Mouse (Mus musculus): ENCODE measurements around the gene Grik4.

Gene Grik4

GRCm38 (mm10) chr9:42578511-42578910 lies 365.8 kb downstream of the Grik4 start:
- no peak for DNase-seq (ENCODE audit: low read depth, low spot score)

- DNase-seq (ENCODE audit: low read depth, low spot score) = no peak
These were observed 366.2 kb downstream of the Grik4 start for GRCm38 (mm10) chr9:42578106-42578505.

- DNase-seq (ENCODE audit: low read depth, low spot score) = no peak
These were observed 370.5 kb downstream of the Grik4 start for GRCm38 (mm10) chr9:42573616-42574350.

GRCm38 (mm10) chr9:42573180-42573579 lies 371.1 kb downstream of the Grik4 start:
- peak; percentile 58 for DNase-seq (ENCODE audit: low read depth, low spot score)

GRCm38 (mm10) chr9:42565921-42566320 lies 378.4 kb downstream of the Grik4 start:
- DNase-seq (ENCODE audit: low read depth, low spot score) = no peak

GRCm38 (mm10) chr9:42555186-42555585 lies 389.1 kb downstream of the Grik4 start:
- no peak for DNase-seq (ENCODE audit: low read depth, low spot score)

GRCm38 (mm10) chr9:42550116-42550515 lies 394.2 kb downstream of the Grik4 start:
- peak; percentile 62 for DNase-seq (ENCODE audit: low read depth, low spot score)

- no peak for DNase-seq (ENCODE audit: low read depth, low spot score)
These were observed 395.3 kb downstream of the Grik4 start for GRCm38 (mm10) chr9:42548981-42549380.

- DNase-seq (ENCODE audit: low read depth, low spot score) = no peak
These were observed 399.8 kb downstream of the Grik4 start for GRCm38 (mm10) chr9:42544521-42544920.

- DNase-seq (ENCODE audit: low read depth, low spot score) = no peak
These were observed 410.8 kb downstream of the Grik4 start for GRCm38 (mm10) chr9:42533491-42533890.

GRCm38 (mm10) chr9:42533041-42533440 lies 411.3 kb downstream of the Grik4 start:
- DNase-seq (ENCODE audit: low read depth, low spot score) = no peak

- DNase-seq (ENCODE audit: low read depth, low spot score) = no peak
These were observed 412.3 kb downstream of the Grik4 start for GRCm38 (mm10) chr9:42531951-42532350.

- no peak for DNase-seq (ENCODE audit: low read depth, low spot score)
These were observed 413.8 kb downstream of the Grik4 start for GRCm38 (mm10) chr9:42530221-42531152.

- DNase-seq (ENCODE audit: low read depth, low spot score) = peak; percentile 38
These were observed 423.7 kb downstream of the Grik4 start for GRCm38 (mm10) chr9:42520587-42521084.

- no peak for DNase-seq (ENCODE audit: low read depth, low spot score)
These were observed 426.1 kb downstream of the Grik4 start for GRCm38 (mm10) chr9:42518163-42518562.

GRCm38 (mm10) chr9:42513159-42513558 lies 431.1 kb downstream of the Grik4 start:
- no peak for DNase-seq (ENCODE audit: low read depth, low spot score)

GRCm38 (mm10) chr9:42512312-42512711 lies 432.0 kb downstream of the Grik4 start:
- no peak for DNase-seq (ENCODE audit: low read depth, low spot score)

GRCm38 (mm10) chr9:42508235-42508634 lies 436.1 kb downstream of the Grik4 start:
- no peak for DNase-seq (ENCODE audit: low read depth, low spot score)

- no peak for DNase-seq (ENCODE audit: low read depth, low spot score)
These were observed 436.6 kb downstream of the Grik4 start, which contains the start of gene Tbcel for GRCm38 (mm10) chr9:42507709-42508108. Gene Tbcel (minus strand): TSS chr9:42507809.

- DNase-seq (ENCODE audit: low read depth, low spot score) = no peak
These were observed 437.3 kb downstream of the Grik4 start for GRCm38 (mm10) chr9:42507022-42507421.

- DNase-seq (ENCODE audit: low read depth, low spot score) = no peak
These were observed 439.3 kb downstream of the Grik4 start for GRCm38 (mm10) chr9:42504971-42505510.

GRCm38 (mm10) chr9:42504559-42504958 lies 439.7 kb downstream of the Grik4 start:
- no peak for DNase-seq (ENCODE audit: low read depth, low spot score)
